Mouse (Mus musculus) embryo, embryonic 9.5 days (tissue): Measurements from ENCODE around the gene Olfr1395.

Source experiments
- DNase-seq: peaks from one replicate; pipeline ENCODE4 v3.0.0-alpha.2; 2017; ENCODE audit errors: extremely low spot score

The Olfr1395 gene

GRCm38 (mm10) chr11:49141974-49142373, at the start of gene Olfr1395:
Olfr1395 (plus strand) TSS chr11:49142274.
- DNase-seq, result no peak

- DNase-seq, result no peak
Measured at GRCm38 (mm10) chr11:49092786-49093185, 49.3 kb upstream of the Olfr1395 start.

DNA sequence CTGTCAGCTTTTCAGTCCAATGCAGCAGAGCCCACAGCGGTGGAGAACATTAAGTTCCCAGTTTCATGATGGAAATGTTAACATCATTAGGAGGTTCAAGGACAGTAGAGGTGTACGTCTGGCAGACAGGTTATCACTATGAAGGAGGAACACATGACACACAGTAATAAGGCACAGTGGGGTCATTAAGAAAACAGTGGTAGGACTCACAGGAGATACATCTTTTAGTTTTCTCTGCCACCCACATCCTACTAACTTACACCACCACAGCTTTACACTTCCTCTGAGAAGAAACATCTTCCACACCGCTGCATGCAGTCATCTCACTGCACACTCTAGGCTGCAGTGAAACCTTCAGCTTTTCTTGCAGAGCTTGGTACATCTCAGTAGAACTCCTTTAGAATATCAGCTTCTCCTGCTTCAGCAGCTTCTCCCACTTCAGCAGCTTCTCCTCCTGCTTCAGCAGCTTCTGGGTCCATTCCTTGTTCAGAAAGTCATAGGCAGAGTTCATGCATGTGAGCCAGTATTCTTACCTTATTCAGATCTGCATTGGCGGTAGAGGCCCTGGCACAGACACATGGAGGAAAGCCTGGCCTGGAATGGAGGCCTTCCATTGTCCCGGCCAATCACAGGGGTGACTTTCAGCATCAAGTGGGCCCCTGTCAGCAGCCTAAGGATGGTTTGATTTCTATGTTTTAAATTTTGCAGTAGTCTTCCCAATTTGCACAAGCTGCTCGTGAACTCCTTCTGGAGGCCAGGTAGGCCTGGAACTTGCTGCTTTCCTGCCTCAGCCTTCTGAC, 48.0 kb upstream of the Olfr1395 start:
- DNase-seq, result no peak

DNA sequence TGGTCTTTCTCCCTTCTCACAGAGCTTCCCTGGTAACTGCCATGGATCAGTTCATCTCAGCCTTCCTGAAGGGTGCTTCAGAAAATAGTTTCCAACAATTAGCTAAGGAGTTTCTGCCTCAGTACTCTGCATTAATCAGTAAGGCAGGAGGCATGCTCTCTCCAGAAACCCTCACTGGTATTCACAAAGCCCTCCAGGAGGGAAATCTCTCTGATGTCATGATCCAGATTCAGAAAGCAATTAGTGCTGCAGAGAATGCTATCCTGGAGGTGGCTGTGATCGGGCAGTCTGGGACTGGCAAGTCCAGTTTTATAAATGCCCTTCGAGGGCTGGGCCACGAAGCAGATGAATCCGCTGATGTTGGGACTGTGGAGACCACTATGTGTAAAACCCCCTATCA, 46.7 kb upstream of the Olfr1395 start:
- DNase-seq, result no peak

GRCm38 (mm10) chr11:49100409-49100808, 41.7 kb upstream of the Olfr1395 start:
- DNase-seq, result no peak

DNA sequence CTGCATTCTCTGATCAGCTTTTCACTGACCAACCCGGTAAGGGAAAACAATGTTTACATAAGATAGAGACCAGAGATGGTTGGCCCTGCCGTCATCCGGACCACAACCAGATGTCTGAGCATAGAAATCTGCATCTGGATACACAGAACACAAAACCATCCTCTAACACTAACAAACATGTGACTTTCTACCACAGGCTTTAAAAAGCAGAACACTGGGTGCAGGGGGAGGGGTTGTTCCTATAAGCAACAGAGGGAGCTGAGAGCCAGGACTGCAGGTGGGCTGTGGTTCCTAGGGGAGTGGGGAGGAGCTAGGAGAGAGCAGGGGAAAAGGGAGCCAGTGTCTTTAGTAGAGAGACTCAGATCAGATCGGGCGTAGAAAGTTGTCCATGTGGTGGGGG, 40.6 kb upstream of the Olfr1395 start:
- DNase-seq, result no peak

DNA sequence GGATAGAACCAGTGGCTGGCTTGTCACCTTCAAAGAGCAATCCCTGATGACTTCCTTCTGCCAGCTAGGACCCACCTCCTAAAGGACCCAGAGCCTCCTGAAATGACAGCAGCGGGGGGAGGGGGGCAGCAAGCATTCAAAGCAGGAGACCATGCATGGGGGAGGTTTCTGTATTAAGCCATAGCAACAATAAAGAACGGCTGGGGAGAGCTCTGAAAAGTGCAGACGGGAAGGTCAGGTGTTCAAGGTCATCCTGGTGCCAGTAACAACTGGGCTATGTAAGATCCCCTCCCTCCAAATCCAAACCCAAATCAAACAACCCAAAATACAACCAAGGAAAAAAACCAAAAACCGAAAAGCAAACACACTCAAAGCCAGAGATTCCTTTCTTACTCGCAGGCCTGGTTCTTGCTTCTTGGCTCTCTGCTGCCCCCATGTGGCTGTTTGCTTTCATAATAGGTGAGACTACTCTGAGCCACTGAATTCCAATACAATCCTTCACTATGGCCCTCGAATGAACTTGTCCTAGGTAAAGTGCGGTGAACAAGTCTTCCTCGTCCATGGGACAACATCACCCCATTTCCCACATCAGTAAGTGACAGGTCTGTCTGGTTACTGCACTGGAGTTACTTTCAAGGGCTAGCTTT, 38.9 kb upstream of the Olfr1395 start:
- peak; percentile 81 for DNase-seq

- DNase-seq, result no peak
Measured at GRCm38 (mm10) chr11:49105752-49106151, 36.3 kb upstream of the Olfr1395 start.

- DNase-seq, result no peak
Measured at GRCm38 (mm10) chr11:49107650-49108537, 34.2 kb upstream of the Olfr1395 start.

- DNase-seq, result peak; percentile 39
Measured at GRCm38 (mm10) chr11:49108833-49109232, 33.2 kb upstream of the Olfr1395 start.

DNA sequence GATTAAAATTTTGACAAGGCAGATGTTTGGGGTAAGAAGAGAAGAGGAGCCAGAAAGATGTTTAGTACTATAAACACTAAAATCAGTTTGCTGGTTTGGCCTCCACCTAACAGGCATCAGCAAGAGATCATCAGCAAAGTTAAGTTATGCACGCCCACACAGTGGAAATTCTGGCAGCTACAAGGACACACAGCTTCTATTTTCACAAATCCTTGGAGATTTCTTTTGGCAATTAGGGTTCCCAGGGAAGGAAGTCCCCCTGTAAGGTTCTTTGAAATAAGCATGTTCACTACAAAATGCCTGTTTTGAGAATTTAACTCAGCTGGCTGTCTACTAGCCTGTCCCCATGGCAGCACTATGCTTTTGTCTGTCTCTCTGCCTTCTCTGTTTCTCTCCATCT, 31.1 kb upstream of the Olfr1395 start:
- no peak for DNase-seq

- DNase-seq, result no peak
Measured at GRCm38 (mm10) chr11:49112624-49113219, 29.4 kb upstream of the Olfr1395 start.

DNA sequence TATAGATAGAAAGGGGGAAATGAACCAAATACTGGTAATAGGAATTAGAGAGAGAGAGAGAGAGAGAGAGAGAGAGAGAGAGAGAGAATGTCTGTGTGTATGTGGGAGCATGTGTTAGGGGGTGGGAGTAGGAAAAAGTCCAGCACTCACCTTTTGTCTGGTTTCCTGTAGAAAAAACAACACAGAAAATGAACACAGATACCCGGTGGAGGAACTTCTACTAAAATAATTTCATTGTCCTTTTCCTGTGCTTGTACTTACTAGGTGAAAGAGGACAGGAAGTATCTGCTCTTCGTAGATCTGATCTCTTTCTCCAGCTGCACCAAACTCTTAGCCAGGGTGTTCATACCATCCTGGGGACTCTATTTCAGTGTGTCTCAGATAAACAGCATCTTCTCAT, 27.9 kb upstream of the Olfr1395 start:
- no peak for DNase-seq

GRCm38 (mm10) chr11:49114774-49115173, 27.3 kb upstream of the Olfr1395 start, which contains the start of gene Olfr1396:
Olfr1396 (minus strand) TSS chr11:49114874.
- no peak for DNase-seq

- DNase-seq, result no peak
Measured at GRCm38 (mm10) chr11:49119635-49120034, 22.4 kb upstream of the Olfr1395 start.

- DNase-seq, result no peak
Measured at GRCm38 (mm10) chr11:49124169-49124568, 17.9 kb upstream of the Olfr1395 start.

- DNase-seq, result no peak
Measured at GRCm38 (mm10) chr11:49154077-49154476, 12.0 kb downstream of the Olfr1395 start, which contains the start of gene Olfr1394. Olfr1394 (plus strand) TSS chr11:49154377.

GRCm38 (mm10) chr11:49156821-49157814, 15.0 kb downstream of the Olfr1395 start:
- no peak for DNase-seq

DNA sequence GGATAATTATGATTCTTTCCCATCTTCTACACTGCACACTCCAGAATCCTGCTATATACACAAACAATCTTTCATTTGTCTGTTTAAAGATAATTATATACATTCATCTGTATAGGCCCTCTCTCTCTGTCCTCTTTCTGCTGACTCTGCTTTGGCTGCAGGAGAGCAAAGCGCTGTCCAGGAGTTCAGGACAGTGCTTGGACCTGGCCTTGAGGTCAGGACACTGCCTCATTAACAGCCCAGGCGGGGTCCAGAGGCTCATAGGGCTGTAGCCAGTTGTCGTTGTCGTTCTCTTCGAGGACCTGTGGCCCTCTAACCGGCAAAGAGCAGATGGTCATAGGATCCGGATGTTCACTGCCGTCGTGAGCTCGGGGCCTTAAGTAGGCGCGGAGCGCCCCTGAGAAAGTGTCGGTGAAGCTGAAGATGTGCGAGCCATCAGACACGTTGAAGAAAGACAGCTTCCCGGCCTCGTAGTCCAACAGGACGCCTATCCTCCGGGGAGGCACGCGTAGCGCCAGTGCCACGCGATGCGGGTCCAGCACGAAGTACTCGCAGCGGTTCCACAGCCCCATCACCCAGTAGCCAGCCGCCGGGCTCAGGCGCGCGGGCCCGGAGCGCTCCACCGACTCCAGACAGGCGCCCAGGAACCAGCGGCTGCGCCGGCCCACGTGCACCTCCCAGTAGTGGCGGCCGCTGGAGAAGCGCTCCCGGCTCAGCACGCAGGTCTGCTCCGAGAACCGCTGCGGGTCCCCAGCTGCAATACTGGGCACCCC, 27.0 kb downstream of the Olfr1395 start:
- peak; percentile 46 for DNase-seq

DNA sequence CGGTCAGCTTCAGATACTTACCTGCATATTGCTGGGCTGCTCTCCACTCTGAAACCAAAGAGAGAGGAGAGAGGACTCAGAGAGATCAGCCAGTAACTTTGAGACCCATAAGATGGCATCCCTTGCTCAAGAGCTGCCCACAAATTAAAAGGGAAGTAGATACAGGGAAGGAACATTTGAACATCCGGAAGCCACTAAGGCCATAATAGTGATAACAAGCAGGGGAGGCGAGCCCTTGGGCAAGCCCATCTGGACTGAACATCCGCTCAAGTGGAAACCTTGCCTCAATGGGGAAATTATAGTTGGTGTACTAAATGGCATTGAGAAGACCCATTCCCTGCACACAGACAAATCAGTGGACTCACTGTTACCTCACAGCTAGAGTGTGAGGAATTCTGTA, 28.5 kb downstream of the Olfr1395 start:
- no peak for DNase-seq
